21 mouse cellular contexts compared by ENCODE assay signal in the genomic region with DNA sequence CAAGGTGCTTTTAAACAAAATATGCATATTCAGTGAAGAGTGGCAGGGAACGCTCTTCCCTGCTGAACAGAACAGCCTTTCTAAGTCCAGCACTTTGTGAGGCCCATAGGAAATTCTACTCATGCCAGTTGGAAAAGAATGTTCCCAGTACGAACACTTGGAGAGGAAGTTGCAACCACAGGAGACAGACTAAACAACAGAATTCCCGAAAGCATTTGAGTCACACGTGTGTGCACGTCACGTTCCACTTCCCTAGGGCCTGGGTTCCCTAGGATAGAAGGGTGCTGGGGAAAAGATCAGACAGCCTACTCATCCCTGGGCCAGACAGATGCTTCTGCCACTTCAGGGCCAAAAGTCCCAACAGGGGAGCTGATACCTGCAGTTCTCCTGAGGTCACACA. TPM values are rescaled to one million over a fixed set of nuclear protein-coding genes. Genes with fewer than 3 reads are reported as not detected.
DNase-seq lines count a peak whose midpoint lies in the region; ATAC-seq and TF ChIP-seq lines count a peak whose summit lies in the region.
"Had no signal": no experiment of that assay in that cellular context is flagged by ENCODE, and none has a peak within 500 bp of the region (broad histone marks: within the 10 kb centered on the region; RNA-seq: fewer than 3 reads in every experiment).

No protein-coding gene starts in this region.

- no peaks in the 10 kb centered on the region for H3K36me3 ChIP-seq in kidney, embryonic 16.5 days (ENCODE audit: insufficient read depth, low read length)
- H3K36me3 ChIP-seq: embryonic facial prominence, embryonic 12.5 days; heart, embryonic 10.5 days; hindbrain, embryonic 13.5 days had no signal

- DNase-seq in heart, adult 11 months = peak; percentile 97
- no peak for DNase-seq in heart, postnatal 25 days (ENCODE audit: low spot score)
- DNase-seq in 3T3-L1 (ENCODE audit: low read depth, low spot score) = peak; percentile 62
- DNase-seq in lung, postnatal 10 days = peak; percentile 57
- DNase-seq in testis, postnatal 10 days (ENCODE audit: low spot score) = no peak
- DNase-seq: adrenal gland, adult 2 months; cerebellum, adult 18-20 months; cerebellum, postnatal 25 days; kidney, adult 18-20 months; kidney, postnatal 10 days; thymus, adult 2 months had no signal

- H3K4me2 ChIP-seq in kidney, embryonic 16.5 days (replicated peaks; ENCODE audit: low read depth, low read length) = no peak overlapping the region
- H3K4me2 ChIP-seq: embryonic facial prominence, embryonic 12.5 days; forebrain, embryonic 13.5 days; hindbrain, embryonic 13.5 days; midbrain, embryonic 11.5 days had no signal

- WGBS in kidney, embryonic 16.5 days = 78% methylated on average over 6 of the region's 6 CpGs

- H3K27ac ChIP-seq in embryonic fibroblast, embryonic 13.5 days (ENCODE audit: insufficient read depth, low read length) = peak overlapping the region; percentile 66
- no peak overlapping the region for H3K27ac ChIP-seq in kidney, embryonic 16.5 days (ENCODE audit: low read length)
- H3K27ac ChIP-seq: embryonic facial prominence, embryonic 12.5 days; forebrain, embryonic 13.5 days; heart, embryonic 10.5 days; hindbrain, embryonic 13.5 days had no signal

- no peaks in the 10 kb centered on the region for H3K4me1 ChIP-seq in embryonic fibroblast, embryonic 13.5 days (ENCODE audit: control insufficient read depth, insufficient read depth, low read length)
- no peaks in the 10 kb centered on the region for H3K4me1 ChIP-seq in kidney, embryonic 16.5 days (ENCODE audit: insufficient read depth, low read length)
- H3K4me1 ChIP-seq: embryonic facial prominence, embryonic 12.5 days; forebrain, embryonic 13.5 days; hindbrain, embryonic 13.5 days had no signal

- H3K27me3 ChIP-seq in kidney, embryonic 16.5 days (ENCODE audit: insufficient read depth, low read length) = no peaks in the 10 kb centered on the region
- H3K27me3 ChIP-seq: embryonic facial prominence, embryonic 12.5 days; forebrain, embryonic 13.5 days; hindbrain, embryonic 13.5 days; Patski had no signal

- ATAC-seq in kidney, embryonic 16.5 days (ENCODE audit: low FRiP score, low TSS enrichment) = no peak
- ATAC-seq: forebrain, embryonic 13.5 days; inflammation-experienced regulatory T-cells, adult 6 months; Patski had no signal

- TF ChIP-seq CTCF in embryonic fibroblast, embryonic 13.5 days (IDR thresholded peaks at IDR 0.05; ENCODE audit: borderline replicate concordance, insufficient read depth, low read length) = no peak

- no peak overlapping the region for H3K9ac ChIP-seq in kidney, embryonic 16.5 days (replicated peaks; ENCODE audit: low read length)
- H3K9ac ChIP-seq: embryonic facial prominence, embryonic 12.5 days; forebrain, embryonic 13.5 days; hindbrain, embryonic 13.5 days had no signal

- TF ChIP-seq POLR2A in embryonic fibroblast, embryonic 13.5 days (IDR thresholded peaks at IDR 0.05; ENCODE audit: low read depth, low read length) = no peak

- intact Hi-C loops in heart, postnatal 25 days (cut with DNase I) = no loop called here

- no peaks in the 10 kb centered on the region for H3K9me3 ChIP-seq in kidney, embryonic 16.5 days (ENCODE audit: low read length)
- H3K9me3 ChIP-seq: embryonic facial prominence, embryonic 12.5 days; forebrain, embryonic 13.5 days; heart, embryonic 10.5 days; hindbrain, embryonic 13.5 days had no signal

- no peak overlapping the region for H3K4me3 ChIP-seq in embryonic fibroblast, embryonic 13.5 days (ENCODE audit: insufficient read depth, low read length)
- no peak overlapping the region for H3K4me3 ChIP-seq in kidney, embryonic 16.5 days (ENCODE audit: low read length)
- H3K4me3 ChIP-seq: embryonic facial prominence, embryonic 12.5 days; erythroblast, embryonic 14.5 days; forebrain, embryonic 13.5 days; heart, embryonic 10.5 days; hindbrain, embryonic 13.5 days had no signal

RNA-seq across cellular contexts. Expression of gene Lnx1, which starts 48.2 kb away (rescaled TPM):
- total RNA-seq in heart, postnatal 25 days (2021) = 1 to 10 TPM; 6.7 to 9.5 TPM
- polyA plus RNA-seq in embryonic fibroblast, embryonic 13.5 days (2011; ENCODE audit: insufficient read length, low read depth, missing spikeins) = 0.18 TPM in 1 of 2 replicates, not detected in the other
- 2.5 and 3.2 TPM in 2 replicates for polyA plus RNA-seq in kidney, embryonic 16.5 days (2015; fragmentation: Nextera tagmentation; extraction: Ambion mirVana)
- polyA plus RNA-seq: erythroblast, embryonic 14.5 days had no signal

Comparison
In these comparisons a context has a peak if more than half of its experiments do, and no peak if none do; other contexts are left out.
1. DNase-seq: peak in heart, adult 11 months (single experiment), 3T3-L1 (single experiment) and lung, postnatal 10 days (single experiment); none in heart, postnatal 25 days (single experiment) and testis, postnatal 10 days (single experiment).